Comparison of ENCODE assay signal across 22 mouse cellular contexts in the genomic region with DNA sequence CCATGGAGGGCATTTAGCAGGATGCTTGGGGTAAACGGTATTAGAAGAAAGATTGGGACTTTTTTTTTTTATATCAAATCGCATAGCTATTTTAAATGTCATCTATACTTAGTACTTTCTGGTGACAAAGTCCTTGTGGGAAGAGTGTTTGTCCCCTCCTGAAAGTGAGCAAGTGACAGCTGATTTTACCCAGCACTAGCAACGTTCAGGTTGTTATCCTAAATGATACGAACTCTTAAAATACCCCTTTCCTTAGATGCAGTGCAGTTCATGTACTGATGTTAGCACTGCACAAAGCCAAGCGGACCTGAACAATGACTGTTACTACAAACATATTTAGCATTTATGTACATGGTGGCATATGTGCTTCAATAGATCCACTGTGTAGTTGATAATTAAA. TPM values are rescaled to one million over a fixed set of nuclear protein-coding genes. Genes with fewer than 3 reads are reported as not detected.
"Had no signal": no experiment of that assay in that cellular context is flagged by ENCODE, and none has a peak within 500 bp of the region (broad histone marks: within the 10 kb centered on the region; RNA-seq: fewer than 3 reads in every experiment).

No protein-coding gene starts in this region.

- H3K4me3 ChIP-seq: limb, embryonic 12.5 days; limb, embryonic 15.5 days; midbrain, embryonic 12.5 days; midbrain, embryonic 15.5 days; neural tube, embryonic 12.5 days; neural tube, embryonic 15.5 days had no signal

- H3K36me3 ChIP-seq: limb, embryonic 12.5 days; limb, embryonic 15.5 days; midbrain, embryonic 12.5 days; midbrain, embryonic 15.5 days; neural tube, embryonic 12.5 days; neural tube, embryonic 15.5 days had no signal

- H3K9ac ChIP-seq: limb, embryonic 12.5 days; limb, embryonic 15.5 days; liver, embryonic 14.5 days; liver, postnatal 0 days; lung, embryonic 14.5 days; midbrain, embryonic 12.5 days; midbrain, embryonic 15.5 days; neural tube, embryonic 12.5 days; neural tube, embryonic 15.5 days had no signal

- H3K27ac ChIP-seq: limb, embryonic 12.5 days; limb, embryonic 15.5 days; liver, embryonic 14.5 days; macrophage; midbrain, embryonic 12.5 days; midbrain, embryonic 15.5 days; neural tube, embryonic 12.5 days; neural tube, embryonic 15.5 days; stomach, postnatal 0 days had no signal

- ATAC-seq: liver, postnatal 0 days; lung, postnatal 0 days; midbrain, embryonic 15.5 days had no signal

- H3K4me2 ChIP-seq: limb, embryonic 12.5 days; limb, embryonic 15.5 days; liver, embryonic 11.5 days; lung, embryonic 14.5 days; midbrain, embryonic 12.5 days; midbrain, embryonic 15.5 days; neural tube, embryonic 12.5 days; neural tube, embryonic 15.5 days had no signal

- H3K9me3 ChIP-seq: limb, embryonic 12.5 days; limb, embryonic 15.5 days; midbrain, embryonic 12.5 days; midbrain, embryonic 15.5 days; neural tube, embryonic 12.5 days; neural tube, embryonic 15.5 days had no signal

- DNase-seq: kidney, postnatal 14 days; kidney, postnatal 4 days; left cerebral cortex, postnatal 4 days; liver, postnatal 0 days; lung, embryonic 14.5 days; right cerebral cortex, adult 18-20 months; right cerebral cortex, postnatal 14 days; right cerebral cortex, postnatal 4 days; thymus, adult 2 months; thymus, postnatal 14 days; thymus, postnatal 4 days had no signal

- H3K27me3 ChIP-seq: limb, embryonic 15.5 days; midbrain, embryonic 15.5 days had no signal

RNA-seq across cellular contexts. Expression of gene Syde2, which starts 20.9 kb away (rescaled TPM):
- polyA plus RNA-seq: macrophage had no signal
